Mouse (Mus musculus) cortical plate, adult 2 months (tissue): Measurements from ENCODE around the gene Hsd17b6.

Source experiments
- CTCF ChIP-seq: fragments of 200-500 bp; IDR thresholded peaks from 2 replicates; pipeline ENCODE4 v1.5.1; 2011; ENCODE audit warnings: mild to moderate bottlenecking, control low read depth, low read length; ENCODE audit not compliant: insufficient read depth; ENCODE audit errors: extremely low read depth
- POLR2A ChIP-seq: fragments of 200-500 bp; IDR thresholded peaks from 2 replicates; pipeline ENCODE4 v1.6.1; 2011; ENCODE audit warnings: mild to moderate bottlenecking, low read length, control low read depth; ENCODE audit not compliant: insufficient read depth; ENCODE audit errors: extremely low read depth

- TF ChIP-seq CTCF (no peak), POLR2A (no peak)
Measured at GRCm38 (mm10) chr10:127985601-127986000, 21.8 kb downstream of the Hsd17b6 start.
